Mouse (Mus musculus) midbrain, embryonic 16.5 days (tissue): ENCODE measurements around the gene Zfp800. TPM values are rescaled to one million over a fixed set of nuclear protein-coding genes. Genes with fewer than 3 reads are reported as not detected.
A peak's percentile ranks its signal among the peaks of the same experiment; 100 is the strongest.

Source experiments
- ATAC-seq: fragments of 200-750 bp; cut with Nextera tagmentation; 2 replicates; pipeline ENCODE4 v1.8.0; 2017; ENCODE audit warnings: moderate TSS enrichment
- H3K27ac ChIP-seq: fragments of 300-500 bp; sonication (generic); 2 replicates; pipeline ENCODE4 v1.5.1; 2014; ENCODE audit warnings: mild to moderate bottlenecking, low read length, mixed read lengths
- H3K27me3 ChIP-seq: fragments of 300-500 bp; sonication (generic); 2 replicates; pipeline ENCODE4 v1.6.1; 2014; ENCODE audit warnings: low read depth, low read length, mixed read lengths; ENCODE audit not compliant: control insufficient read depth, insufficient read depth
- H3K36me3 ChIP-seq: fragments of 300-500 bp; sonication (generic); 2 replicates; pipeline ENCODE4 v1.6.1; 2014; ENCODE audit warnings: mild to moderate bottlenecking, low read length, moderate library complexity, mixed read lengths; ENCODE audit not compliant: control insufficient read depth, insufficient read depth
- H3K4me1 ChIP-seq: fragments of 300-500 bp; sonication (generic); 2 replicates; pipeline ENCODE4 v1.6.1; 2014; ENCODE audit warnings: mild to moderate bottlenecking, low read length, mixed read lengths; ENCODE audit not compliant: control insufficient read depth, insufficient read depth
- H3K4me2 ChIP-seq: fragments of 300-500 bp; sonication (generic); 2 replicates; pipeline ENCODE4 v1.6.1; 2014; ENCODE audit warnings: mild to moderate bottlenecking, low read length, mixed read lengths
- H3K4me3 ChIP-seq: fragments of 300-500 bp; sonication (generic); 2 replicates; pipeline ENCODE4 v1.5.1; 2014; ENCODE audit warnings: low read depth, mild to moderate bottlenecking, low read length, moderate library complexity, mixed read lengths
- H3K9ac ChIP-seq: fragments of 300-500 bp; sonication (generic); 2 replicates; pipeline ENCODE4 v1.6.1; 2014; ENCODE audit warnings: low read depth, low read length, mixed read lengths
- H3K9me3 ChIP-seq: fragments of 300-500 bp; sonication (generic); replicated peaks from 2 replicates; pipeline ENCODE4 v1.6.1; 2014; ENCODE audit warnings: mild to moderate bottlenecking, low read length, mixed read lengths; ENCODE audit not compliant: control insufficient read depth, poor library complexity, severe bottlenecking
- WGBS: fragments of 180-500 bp; shearing (Covaris S2); extraction: QIAGEN DNeasy Blood & Tissue Kit; methylation state at CpG from one replicate; pipeline ENCODE4 v1.1.7; 2014; 5-methylcytosine and 5-hydroxymethylcytosine counted together
- polyA plus RNA-seq: library from polyadenylated mRNA; unstranded; fragments of >200 nt; fragmentation: Nextera tagmentation; extraction: Ambion mirVana; gene quantifications from 2 replicates; pipeline ENCODE4 v1.2.1, GENCODE M21; 2015

The Zfp800 gene
- 16.6 and 24.6 TPM in 2 replicates for polyA plus RNA-seq

GRCm38 (mm10) chr6:28397681-28398203, at the start of gene Zfp800:
Zfp800 (minus strand) TSS chr6:28398005.
- peak; percentile 63 for ATAC-seq
- Histone ChIP-seq H3K27ac (peak within 1 kb of the TSS; percentile 64; the same call in 1 of the 2 replicates), H3K4me2 (peak within 1 kb of the TSS; percentile 94), H3K27me3 (no peaks in the 10 kb centered on the region; the same call in 1 of the 2 replicates), H3K4me1 (peaks cover 17% of the 10 kb centered on the region), H3K9ac (peak within 1 kb of the TSS; percentile 68), H3K4me3 (peak within 1 kb of the TSS; percentile 53), H3K9me3 (no peaks in the 10 kb centered on the region; the same call in 1 of the 2 replicates), H3K36me3 (no peaks in the 10 kb centered on the region)
- WGBS, result under 1% methylated on average over 33 of the region's 33 CpGs

GRCm38 (mm10) chr6:28431538-28431855, 33.7 kb upstream of the Zfp800 start:
- Histone ChIP-seq H3K27me3 (no peaks in the 10 kb centered on the region), H3K4me2 (no peak overlapping the region), H3K9me3 (no peaks in the 10 kb centered on the region), H3K4me3 (no peak overlapping the region), H3K9ac (no peak overlapping the region), H3K27ac (no peak overlapping the region), H3K36me3 (0 out of 2 replicates have a peak, but pooled peaks cover 4% of the 10 kb centered on the region), H3K4me1 (no peaks in the 10 kb centered on the region)
- ATAC-seq, result no peak
- WGBS, result 72% methylated on average over 6 of the region's 6 CpGs

- H3K4me1 ChIP-seq, result no peaks in the 10 kb centered on the region
- H3K4me2 ChIP-seq, result no peak overlapping the region
- no peaks in the 10 kb centered on the region for H3K27me3 ChIP-seq
- WGBS, result 83% methylated on average over 10 of the region's 10 CpGs
- no peak for ATAC-seq
- 0 out of 2 replicates have a peak, but pooled peaks cover 6% of the 10 kb centered on the region for H3K36me3 ChIP-seq
- H3K9me3 ChIP-seq, result no peaks in the 10 kb centered on the region
- no peak overlapping the region for H3K9ac ChIP-seq
- H3K4me3 ChIP-seq, result no peak overlapping the region
- H3K27ac ChIP-seq, result no peak overlapping the region
Observed at GRCm38 (mm10) chr6:28430795-28431537, 33.2 kb upstream of the Zfp800 start.

- H3K27me3 ChIP-seq, result no peaks in the 10 kb centered on the region
- whole genome bisulfite sequencing, result 90% methylated on average over 11 of the region's 11 CpGs
- no peak overlapping the region for H3K4me3 ChIP-seq
- H3K4me1 ChIP-seq, result peaks cover 2% of the 10 kb centered on the region
- H3K9me3 ChIP-seq, result no peaks in the 10 kb centered on the region
- no peak overlapping the region for H3K4me2 ChIP-seq
- no peak overlapping the region for H3K27ac ChIP-seq
- H3K36me3 ChIP-seq, result 0 out of 2 replicates have a peak, but pooled peaks cover 6% of the 10 kb centered on the region
- no peak for ATAC-seq
- H3K9ac ChIP-seq, result no peak overlapping the region
Observed at GRCm38 (mm10) chr6:28429870-28430269, 32.1 kb upstream of the Zfp800 start.

GRCm38 (mm10) chr6:28428290-28428689, 30.5 kb upstream of the Zfp800 start, which contains the start of gene Gcc1:
Gcc1 (minus strand) TSS chr6:28428390.
- Histone ChIP-seq H3K36me3 (0 out of 2 replicates have a peak, but pooled peaks cover 6% of the 10 kb centered on the region), H3K27ac (no peak within 1 kb of the TSS), H3K9ac (no peak within 1 kb of the TSS), H3K27me3 (no peaks in the 10 kb centered on the region), H3K4me1 (peaks cover 10% of the 10 kb centered on the region), H3K4me3 (no peak within 1 kb of the TSS), H3K4me2 (no peak within 1 kb of the TSS), H3K9me3 (no peaks in the 10 kb centered on the region)
- no peak for ATAC-seq
- WGBS, result 85% methylated on average over 3 of the region's 3 CpGs

GRCm38 (mm10) chr6:28427096-28427839, 29.5 kb upstream of the Zfp800 start, which contains the start of gene Fscn3:
Fscn3 (plus strand) TSS chr6:28427789.
- H3K9ac ChIP-seq, result no peak within 1 kb of the TSS
- 81% methylated on average over 3 of the region's 3 CpGs for WGBS
- ATAC-seq, result no peak

GRCm38 (mm10) chr6:28425019-28425418, 27.2 kb upstream of the Zfp800 start:
- no peak overlapping the region for H3K9ac ChIP-seq
- H3K4me1 ChIP-seq, result peaks cover 27% of the 10 kb centered on the region
- no peaks in the 10 kb centered on the region for H3K9me3 ChIP-seq
- H3K27me3 ChIP-seq, result no peaks in the 10 kb centered on the region
- H3K4me2 ChIP-seq, result peak overlapping the region; percentile 79
- H3K4me3 ChIP-seq, result no peak overlapping the region
- ATAC-seq, result no peak
- H3K36me3 ChIP-seq, result 0 out of 2 replicates have a peak, but pooled peaks cover 6% of the 10 kb centered on the region
- 95% methylated on average over 6 of the region's 6 CpGs for WGBS
- H3K27ac ChIP-seq, result no peak overlapping the region

More at GRCm38 (mm10) chr6:28427096-28427839, 29.5 kb upstream of the Zfp800 start, which contains the start of gene Fscn3:
- Histone ChIP-seq H3K4me1 (peaks cover 12% of the 10 kb centered on the region), H3K27ac (no peak within 1 kb of the TSS), H3K9me3 (no peaks in the 10 kb centered on the region), H3K4me3 (no peak within 1 kb of the TSS), H3K4me2 (no peak within 1 kb of the TSS), H3K27me3 (no peaks in the 10 kb centered on the region), H3K36me3 (0 out of 2 replicates have a peak, but pooled peaks cover 6% of the 10 kb centered on the region)

- H3K27ac ChIP-seq, result peak overlapping the region; percentile 82
- WGBS, result 11% methylated on average over 40 of the region's 46 CpGs
- peaks cover 34% of the 10 kb centered on the region for H3K4me1 ChIP-seq
- ATAC-seq, result peak; percentile 48
- H3K27me3 ChIP-seq, result no peaks in the 10 kb centered on the region
- peak overlapping the region; percentile 86 for H3K4me3 ChIP-seq
- no peaks in the 10 kb centered on the region for H3K9me3 ChIP-seq
- H3K4me2 ChIP-seq, result peak overlapping the region; percentile 79
- H3K36me3 ChIP-seq, result 0 out of 2 replicates have a peak, but pooled peaks cover 6% of the 10 kb centered on the region
- H3K9ac ChIP-seq, result peak overlapping the region; percentile 97
Observed at GRCm38 (mm10) chr6:28423767-28424695, 26.2 kb upstream of the Zfp800 start.
